Mouse (Mus musculus) E14TG2a.4 (cell line): Measurements from ENCODE around the gene Ralb.

Experiments used
- CTCF ChIP-seq: conservative IDR thresholded peaks from 2 replicates; pipeline ENCODE4 v1.5.1; 2014; ENCODE audit warnings: low read length
- NANOG ChIP-seq: IDR thresholded peaks from 2 replicates; pipeline ENCODE4 v1.6.1; 2014; ENCODE audit warnings: borderline replicate concordance, low read length, mixed read lengths
- POU5F1 ChIP-seq: IDR thresholded peaks from 2 replicates; pipeline ENCODE4 v1.6.1; 2014; ENCODE audit warnings: low read length, borderline replicate concordance

GRCm38 (mm10) chr1:119499456-119499855 is 5.1 kb downstream of the Ralb start:
- TF ChIP-seq CTCF (no peak), NANOG (no peak), POU5F1 (no peak)
